Mouse (Mus musculus): ENCODE results near the gene Stil.
A peak's percentile ranks its signal among the peaks of the same experiment; 100 is the strongest.

The Stil gene

GRCm38 (mm10) chr4:114999773-115000428 is at the start of gene Stil:
TSS of gene Stil (plus strand) at chr4:115000159.
- peak; percentile 96 to 98 for DNase-seq (ENCODE audit: inconsistent age in 2 of 2, low spot score in 1 of 2)

- DNase-seq (ENCODE audit: inconsistent age in 2 of 2, low spot score in 1 of 2): no peak
These were observed 46.8 kb upstream of the Stil start for GRCm38 (mm10) chr4:114953172-114953571.

GRCm38 (mm10) chr4:114957403-114957802 is 42.6 kb upstream of the Stil start:
- DNase-seq (ENCODE audit: inconsistent age in 2 of 2, low spot score in 1 of 2): peak in 1 of 2 experiments; percentile 70

GRCm38 (mm10) chr4:114958231-114958630 is 41.7 kb upstream of the Stil start:
- peak in 1 of 2 experiments; percentile 67 for DNase-seq (ENCODE audit: inconsistent age in 2 of 2, low spot score in 1 of 2)

- DNase-seq (ENCODE audit: inconsistent age in 2 of 2, low spot score in 1 of 2): peak; percentile 45 to 84
These were observed 41.2 kb upstream of the Stil start for GRCm38 (mm10) chr4:114958786-114959185.

DNA sequence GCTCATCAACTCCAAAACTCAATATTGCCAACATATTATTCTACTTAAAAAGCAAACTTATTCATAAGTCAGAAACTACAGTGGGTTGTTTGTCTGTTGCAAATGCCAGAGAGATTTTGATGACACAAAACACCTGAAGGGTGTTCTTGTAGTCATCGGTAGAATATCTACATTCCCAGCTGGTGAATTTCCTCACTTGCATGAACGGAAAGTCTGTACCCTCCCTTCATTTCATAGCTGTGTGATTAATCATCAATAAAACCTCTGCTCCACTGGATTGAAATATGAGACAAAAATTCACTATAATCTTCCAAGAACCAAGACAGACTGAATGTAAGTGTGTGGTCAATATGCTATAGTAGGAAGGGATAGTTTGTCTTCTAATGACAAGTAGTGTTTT is 40.4 kb upstream of the Stil start:
- DNase-seq (ENCODE audit: inconsistent age in 2 of 2, low spot score in 1 of 2): no peak

DNA sequence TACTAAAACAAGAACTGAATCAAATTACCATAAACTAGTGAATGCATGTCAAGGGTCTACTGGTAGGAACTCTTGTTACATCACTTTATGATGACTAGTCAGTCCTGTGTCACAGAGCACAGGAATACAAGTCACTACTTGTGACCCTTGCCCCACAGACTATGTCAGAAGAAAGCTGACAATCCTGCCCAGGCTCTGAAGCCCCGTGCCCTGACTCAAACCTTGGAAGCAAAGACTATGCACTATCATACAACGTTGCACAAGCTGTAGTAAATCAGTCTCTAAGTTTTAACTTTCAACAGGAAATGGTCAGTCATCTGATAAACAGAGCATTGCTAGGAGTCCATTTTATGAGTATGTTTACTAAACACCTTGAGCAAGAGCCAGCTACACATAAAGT is 39.1 kb upstream of the Stil start:
- DNase-seq (ENCODE audit: inconsistent age in 2 of 2, low spot score in 1 of 2): peak in 1 of 2 experiments; percentile 56

DNA sequence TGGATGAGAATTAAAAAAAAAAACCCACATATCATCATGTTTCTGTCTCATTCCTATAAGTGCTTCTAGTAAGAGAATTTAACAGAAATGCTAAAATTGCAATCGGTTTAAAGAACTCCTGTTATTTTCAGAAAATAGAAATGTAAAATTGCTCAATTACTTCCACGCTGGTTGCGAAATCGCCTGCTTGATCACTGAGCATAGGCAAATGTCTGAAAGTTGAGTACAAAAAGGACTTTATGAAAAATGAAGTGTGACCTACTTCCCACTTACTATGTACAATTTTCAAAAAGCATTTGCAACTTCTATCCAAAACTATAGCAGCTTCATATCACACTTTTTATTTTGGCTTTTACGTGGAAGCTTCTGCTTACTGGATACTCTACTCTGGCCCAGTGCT is 29.2 kb upstream of the Stil start:
- peak in 1 of 2 experiments; percentile 57 for DNase-seq (ENCODE audit: inconsistent age in 2 of 2, low spot score in 1 of 2)

GRCm38 (mm10) chr4:114973229-114973740 is 26.7 kb upstream of the Stil start:
- no peak for DNase-seq (ENCODE audit: inconsistent age in 2 of 2, low spot score in 1 of 2)

DNA sequence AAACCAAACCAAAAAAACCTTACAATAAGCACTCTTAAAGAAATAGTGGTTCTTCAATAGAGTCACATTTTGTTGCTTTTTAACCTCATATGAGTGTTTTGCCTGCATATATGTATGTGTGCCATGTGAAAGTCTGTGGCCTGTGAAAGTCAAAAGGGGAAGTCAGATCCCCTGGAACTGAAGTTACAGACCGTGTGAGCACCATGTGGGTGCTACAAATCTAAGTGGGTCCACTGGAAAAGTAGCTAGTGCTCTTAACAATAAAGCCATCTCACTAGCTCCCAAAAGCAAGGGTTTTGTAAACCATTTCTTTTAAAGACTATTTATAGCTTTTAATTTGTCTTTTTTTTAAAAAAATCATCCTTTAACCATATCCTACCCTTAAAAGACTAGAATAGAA is 17.3 kb upstream of the Stil start:
- no peak for DNase-seq (ENCODE audit: inconsistent age in 2 of 2, low spot score in 1 of 2)

GRCm38 (mm10) chr4:114983020-114983419 is 16.9 kb upstream of the Stil start:
- peak in 1 of 2 experiments; percentile 73 for DNase-seq (ENCODE audit: inconsistent age in 2 of 2, low spot score in 1 of 2)

GRCm38 (mm10) chr4:114986211-114986590 is 13.8 kb upstream of the Stil start:
- no peak for DNase-seq (ENCODE audit: inconsistent age in 2 of 2, low spot score in 1 of 2)

DNA sequence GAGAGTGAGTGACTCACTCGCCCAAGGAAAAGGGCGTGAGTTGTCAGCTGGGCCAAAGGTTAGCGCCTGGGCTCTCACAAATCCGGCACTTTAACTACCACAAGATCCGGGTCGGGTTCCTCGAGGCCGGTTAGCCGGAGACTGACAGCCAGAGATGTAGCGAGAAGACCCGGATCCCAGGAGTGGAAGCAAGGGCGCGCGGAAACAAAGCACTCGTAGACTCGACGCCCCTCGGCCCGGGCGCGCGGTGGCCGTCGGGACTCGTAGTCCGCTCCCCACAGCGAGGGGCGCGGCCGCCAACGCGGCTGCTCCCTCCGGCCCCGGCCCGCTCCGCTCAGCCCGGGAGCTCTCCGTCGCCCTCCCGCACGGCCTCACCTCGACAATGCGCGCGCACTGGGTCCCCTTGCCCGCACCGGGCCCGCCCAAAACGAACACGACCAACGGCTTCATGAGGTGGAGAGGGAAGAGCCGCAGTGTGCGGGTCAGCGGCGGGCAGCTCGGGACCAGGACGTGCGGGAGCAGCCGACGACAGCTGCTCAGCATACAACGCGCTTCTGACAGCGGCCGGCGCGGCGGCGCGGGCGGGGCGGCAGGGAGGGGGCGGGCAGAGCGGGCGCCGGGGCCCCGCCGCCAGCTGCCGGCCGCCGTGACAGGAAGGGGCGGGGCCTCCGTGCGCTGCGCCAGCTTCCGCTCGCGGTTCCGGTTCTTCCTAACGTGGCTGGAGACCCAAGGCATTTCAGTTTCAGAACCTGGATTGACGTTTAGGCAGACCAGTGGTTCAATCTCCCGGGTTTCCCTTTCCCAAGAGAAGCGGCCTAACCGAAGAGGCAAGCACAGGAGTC is 13.1 kb upstream of the Stil start, which contains the start of gene Cmpk1:
Gene Cmpk1 (minus strand): TSS at position 651 of the 842 bp plus-strand sequence.
- DNase-seq (ENCODE audit: inconsistent age in 2 of 2, low spot score in 1 of 2): peak; percentile 90 to 95

DNA sequence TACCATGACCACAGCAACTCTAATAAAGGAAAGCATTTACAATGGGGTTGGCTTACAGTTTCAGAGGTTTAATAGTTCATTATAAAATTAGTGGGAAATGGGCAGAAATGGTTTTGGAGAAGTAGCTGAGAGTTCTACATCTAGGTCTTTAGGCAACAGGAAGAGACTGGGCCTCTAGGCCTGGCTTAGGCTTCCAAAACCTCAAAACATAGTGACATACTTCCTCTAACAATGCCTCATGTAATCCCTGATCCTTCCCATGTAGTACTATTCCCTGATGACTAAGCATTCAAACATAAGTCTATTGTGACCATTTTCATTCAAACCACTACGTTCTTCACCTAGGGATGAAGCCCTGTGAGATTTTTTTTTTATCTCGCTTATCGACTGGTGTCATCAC is 5.7 kb upstream of the Stil start:
- DNase-seq (ENCODE audit: inconsistent age in 2 of 2, low spot score in 1 of 2): no peak

GRCm38 (mm10) chr4:114997051-114997450 is 2.9 kb upstream of the Stil start:
- peak in 1 of 2 experiments; percentile 75 for DNase-seq (ENCODE audit: inconsistent age in 2 of 2, low spot score in 1 of 2)

DNA sequence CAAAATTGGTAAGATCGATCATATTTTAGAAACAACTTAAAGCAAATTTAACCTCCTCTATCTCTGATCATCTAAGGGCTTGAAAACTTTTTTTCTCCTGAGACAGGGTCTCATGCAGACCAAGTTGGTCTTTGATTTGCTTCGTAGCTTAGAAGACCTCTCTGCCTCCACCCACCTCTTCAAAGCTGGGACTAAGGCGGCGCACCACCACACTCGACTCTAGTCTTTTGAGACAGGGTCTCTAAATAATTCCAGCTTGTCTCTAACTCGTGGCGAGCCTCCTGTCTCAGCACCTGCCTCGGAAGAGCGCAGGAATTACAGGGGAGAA is 550 bp upstream of the Stil start:
- no peak for DNase-seq (ENCODE audit: inconsistent age in 2 of 2, low spot score in 1 of 2)

GRCm38 (mm10) chr4:115000429-115000795 is 453 bp downstream of the Stil start:
- DNase-seq (ENCODE audit: inconsistent age in 2 of 2, low spot score in 1 of 2): no peak

DNA sequence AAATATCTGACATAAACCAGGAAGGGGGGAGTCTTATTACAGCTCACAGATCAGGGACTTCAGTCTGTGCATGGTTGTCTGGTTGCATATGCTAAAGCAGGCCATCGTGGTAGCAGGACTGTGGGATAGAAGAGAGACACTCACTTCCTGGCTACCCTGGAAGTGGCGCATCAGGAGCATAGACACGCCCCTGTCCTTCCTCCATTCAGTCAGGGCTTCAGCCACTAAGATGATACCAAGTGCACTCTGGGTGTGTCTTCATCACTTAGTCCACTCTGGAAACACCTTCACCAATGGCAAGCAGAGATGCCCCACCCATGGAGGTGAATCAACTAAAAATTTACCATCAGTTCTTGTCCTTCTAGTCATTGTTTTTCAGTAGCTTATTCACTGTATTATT is 14.3 kb downstream of the Stil start:
- no peak for DNase-seq (ENCODE audit: inconsistent age in 2 of 2, low spot score in 1 of 2)

DNA sequence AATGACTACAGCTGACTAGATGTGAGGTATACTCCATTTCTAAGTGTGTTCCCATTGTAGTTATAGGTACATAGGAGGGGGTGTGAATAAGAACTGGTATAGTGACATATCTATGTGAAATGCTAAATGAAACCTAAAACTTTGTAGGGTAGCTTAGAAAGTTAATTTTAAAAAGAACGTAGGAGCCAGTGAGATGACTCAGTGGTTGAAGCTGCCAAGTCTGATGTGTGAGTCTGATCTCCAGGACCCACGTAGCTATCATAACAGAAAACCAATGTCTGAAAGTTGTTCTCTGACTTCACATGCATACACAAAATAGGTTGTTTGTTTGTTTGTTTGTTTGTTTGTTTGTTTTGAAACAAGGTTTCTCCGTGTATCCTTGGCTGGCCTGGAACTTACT is 20.0 kb downstream of the Stil start:
- no peak for DNase-seq (ENCODE audit: inconsistent age in 2 of 2, low spot score in 1 of 2)

GRCm38 (mm10) chr4:115035043-115035442 is 35.1 kb downstream of the Stil start:
- peak; percentile 37 to 73 for DNase-seq (ENCODE audit: inconsistent age in 2 of 2, low spot score in 1 of 2)

GRCm38 (mm10) chr4:115038242-115038641 is 38.3 kb downstream of the Stil start:
- peak; percentile 22 to 66 for DNase-seq (ENCODE audit: inconsistent age in 2 of 2, low spot score in 1 of 2)

- DNase-seq (ENCODE audit: inconsistent age in 2 of 2, low spot score in 1 of 2): no peak
These were observed 45.7 kb downstream of the Stil start for GRCm38 (mm10) chr4:115045621-115046020.

Data from adrenal gland, adult (tissue).